Mouse (Mus musculus): ENCODE results near the gene Dynlt1f.
"Not testable (repeated sequence)": the region's sequence is repeated elsewhere in the genome, so short reads cannot be mapped to it uniquely, and the experiment has no call there.

DNA sequence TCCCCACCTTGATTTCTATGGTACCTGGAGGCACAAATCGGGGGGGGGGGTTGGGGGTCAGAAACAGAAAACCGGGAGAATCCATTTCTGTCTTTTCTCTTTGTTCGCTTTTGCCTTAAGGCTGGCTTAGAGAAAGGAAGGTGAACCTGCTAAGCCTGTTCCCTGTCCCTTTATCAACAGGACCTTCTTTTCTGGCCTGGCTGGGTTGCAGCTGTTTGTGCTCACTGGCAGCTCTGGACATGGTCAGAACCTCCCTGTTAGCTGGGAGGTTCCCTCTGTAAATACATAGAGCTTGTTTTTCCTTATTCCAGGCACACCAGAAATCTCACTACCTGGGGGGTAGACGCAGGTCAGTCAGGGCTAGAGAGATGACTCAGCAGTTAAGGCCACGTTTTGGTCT, 18.6 kb upstream of the Dynlt1f start:
- not testable (repeated sequence) for TF ChIP-seq CTCF (IDR thresholded peaks at IDR 0.05; ENCODE audit: low read depth, low read length); GATA1 (IDR thresholded peaks at IDR 0.05; ENCODE audit: borderline replicate concordance, low read length)

Data from G1E (cell line).